Comparison of ENCODE assay signal across 40 mouse cellular contexts in the genomic region with DNA sequence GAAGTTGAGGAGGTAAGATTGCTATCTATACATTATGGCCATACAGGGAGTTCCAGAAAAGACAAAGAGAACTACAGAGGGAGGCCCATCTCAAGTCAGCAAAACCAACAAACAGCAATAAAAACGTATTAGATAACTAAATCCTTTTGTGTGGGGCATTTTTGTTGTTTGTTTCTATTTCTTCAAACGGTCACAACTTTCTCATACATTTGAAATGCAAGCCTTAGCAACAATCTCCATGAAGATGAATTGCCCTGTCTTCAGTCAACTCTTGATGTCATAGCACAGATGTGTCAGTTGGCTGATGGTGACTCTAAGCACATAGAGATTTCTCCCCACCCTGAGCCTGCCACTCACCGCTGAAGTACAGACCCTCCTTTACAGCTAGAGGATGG. TPM values are rescaled to one million over a fixed set of nuclear protein-coding genes. Genes with fewer than 3 reads are reported as not detected.
"Had no signal": no experiment of that assay in that cellular context is flagged by ENCODE, and none has a peak within 500 bp of the region (broad histone marks: within the 10 kb centered on the region; RNA-seq: fewer than 3 reads in every experiment).

A gene (plus strand): TSS at position 296 of the 395 bp plus-strand sequence.

- DNase-seq: gastrocnemius, adult 2 months; gastrocnemius, postnatal 10 days; gastrocnemius, postnatal 25 days; heart, adult 18-20 months; heart, postnatal 10 days; heart, postnatal 4 days; kidney, adult 18-20 months; kidney, adult 8-10 months; kidney, postnatal 10 days; kidney, postnatal 25 days; kidney, postnatal 4 days; liver; liver, embryonic 13.5 days had no signal

- H3K9ac ChIP-seq: heart, embryonic 12.5 days; hindbrain, embryonic 12.5 days; hindbrain, embryonic 14.5 days; intestine, embryonic 15.5 days; limb, embryonic 12.5 days; liver, embryonic 13.5 days; liver, embryonic 15.5 days had no signal

- H3K4me2 ChIP-seq: heart, embryonic 12.5 days; hindbrain, embryonic 12.5 days; hindbrain, embryonic 14.5 days; intestine, embryonic 15.5 days; limb, embryonic 12.5 days; liver, embryonic 11.5 days; liver, embryonic 13.5 days; liver, embryonic 15.5 days had no signal

- H3K4me1 ChIP-seq: heart, embryonic 12.5 days; hindbrain, embryonic 10.5 days; hindbrain, embryonic 12.5 days; intestine, embryonic 15.5 days; limb, embryonic 10.5 days; liver, embryonic 13.5 days; liver, embryonic 15.5 days had no signal

- H3K4me3 ChIP-seq: gastrocnemius, adult 2 months; heart, embryonic 12.5 days; hindbrain, embryonic 10.5 days; hindbrain, embryonic 12.5 days; intestine, embryonic 15.5 days; left cerebral cortex, adult 2 months; limb, embryonic 10.5 days; limb, embryonic 12.5 days; liver, embryonic 13.5 days; liver, embryonic 15.5 days had no signal

- H3K36me3 ChIP-seq: heart, embryonic 12.5 days; hindbrain, embryonic 10.5 days; hindbrain, embryonic 12.5 days; intestine, embryonic 15.5 days; limb, embryonic 10.5 days; limb, embryonic 12.5 days; liver, embryonic 13.5 days; liver, embryonic 15.5 days had no signal

- H3K27ac ChIP-seq: gastrocnemius, adult 2 months; hindbrain, embryonic 10.5 days; hindbrain, embryonic 12.5 days; hindbrain, embryonic 14.5 days; intestine, embryonic 15.5 days; left cerebral cortex, adult 2 months; limb, embryonic 10.5 days; limb, embryonic 12.5 days; liver, embryonic 13.5 days; liver, embryonic 15.5 days had no signal

- H3K9me3 ChIP-seq: hindbrain, embryonic 10.5 days; hindbrain, embryonic 12.5 days; intestine, embryonic 15.5 days; limb, embryonic 10.5 days; limb, embryonic 12.5 days; liver, embryonic 13.5 days; liver, embryonic 15.5 days had no signal

- H3K27me3 ChIP-seq: heart, embryonic 12.5 days; hindbrain, embryonic 12.5 days; intestine, embryonic 15.5 days; limb, embryonic 12.5 days; liver, embryonic 13.5 days; liver, embryonic 15.5 days had no signal

- ATAC-seq: hindbrain, embryonic 16.5 days; inflammation-experienced regulatory T-cells, adult 6 months; intestine, embryonic 15.5 days; intestine, postnatal 0 days had no signal

RNA-seq across cellular contexts. Expression of the gene that starts here (rescaled TPM):
- total RNA-seq: gastrocnemius, adult 2 months; gastrocnemius, postnatal 10 days; gastrocnemius, postnatal 25 days; gastrocnemius, postnatal 4 days; granulocyte monocyte progenitor cell, adult 5-6 weeks; heart, adult 18-20 months; heart, adult 8-10 months; heart, postnatal 10 days; heart, postnatal 25 days; heart, postnatal 4 days; layer of hippocampus, adult 8-10 months; layer of hippocampus, postnatal 10 days; layer of hippocampus, postnatal 25 days; left cerebral cortex, adult 2 months; left cerebral cortex, postnatal 14 days; left cerebral cortex, postnatal 36 days had no signal
- polyA plus RNA-seq: heart, embryonic 12.5 days; heart, embryonic 14.5 days; heart, embryonic 16.5 days; hindbrain, embryonic 10.5 days; hindbrain, embryonic 12.5 days; hindbrain, embryonic 14.5 days; hindbrain, embryonic 16.5 days; inflammation-experienced regulatory T-cells, adult 6 months; intestine, embryonic 15.5 days; intestine, postnatal 0 days; kidney, embryonic 14.5 days; kidney, embryonic 16.5 days; limb, embryonic 10.5 days; limb, embryonic 12.5 days; limb, embryonic 14.5 days; liver, embryonic 11.5 days; liver, embryonic 13.5 days; liver, embryonic 15.5 days had no signal
